Mouse (Mus musculus) liver, postnatal 0 days (tissue): ENCODE data around the gene Chd6.

Experiments
- CTCF ChIP-seq: sonication (generic); IDR thresholded peaks from 2 replicates; pipeline ENCODE4 v1.5.1; 2016; ENCODE audit warnings: antibody characterized with exemption, low read depth
- EP300 ChIP-seq: IDR thresholded peaks from 2 replicates; pipeline ENCODE4 v1.6.1; 2016; ENCODE audit warnings: antibody characterized with exemption, low read depth, mild to moderate bottlenecking

GRCm38 (mm10) chr2:161024606-161025005 is 84.3 kb downstream of the Chd6 start:
- no peak for TF ChIP-seq EP300
- no peak for TF ChIP-seq CTCF
